24 mouse cellular contexts compared by ENCODE assay signal in the genomic region with DNA sequence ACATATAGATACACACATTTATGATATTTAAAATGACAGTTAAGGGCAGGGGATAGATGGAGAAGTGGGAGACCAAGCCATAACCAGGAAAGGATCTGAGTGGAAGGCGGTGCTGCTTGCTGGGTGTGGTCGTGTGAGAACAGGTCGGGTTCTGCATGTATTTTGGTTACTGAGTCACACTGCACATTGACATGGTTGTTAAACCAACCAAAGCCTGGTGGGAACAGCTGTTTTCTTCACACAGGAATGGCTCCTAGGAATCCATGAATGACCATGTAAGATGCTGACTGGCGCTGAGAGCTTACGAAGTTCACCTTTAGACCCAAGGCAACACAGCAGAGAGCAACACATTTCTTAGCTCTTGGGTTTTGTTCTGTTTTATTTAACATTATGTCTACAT. TPM values are rescaled to one million over a fixed set of nuclear protein-coding genes. Genes with fewer than 3 reads are reported as not detected.
DNase-seq lines count a peak whose midpoint lies in the region; ATAC-seq and TF ChIP-seq lines count a peak whose summit lies in the region.
"Had no signal": no experiment of that assay in that cellular context is flagged by ENCODE, and none has a peak within 500 bp of the region (broad histone marks: within the 10 kb centered on the region; RNA-seq: fewer than 3 reads in every experiment).

No protein-coding gene starts in this region.

- CTCF ChIA-PET in Patski (lab: Charles Lee) = no interaction called here

- H3K4me1 ChIP-seq in heart, embryonic 12.5 days (replicated peaks) = peaks cover 28% of the 10 kb centered on the region
- no peaks in the 10 kb centered on the region for H3K4me1 ChIP-seq in kidney, embryonic 16.5 days (ENCODE audit: insufficient read depth, low read length)
- H3K4me1 ChIP-seq in hindbrain, embryonic 11.5 days (replicated peaks; ENCODE audit: control insufficient read depth, insufficient read depth, low read length) = 0 out of 2 replicates have a peak, but pooled peaks cover 5% of the 10 kb centered on the region
- H3K4me1 ChIP-seq in forebrain, embryonic 13.5 days = peaks cover 22% of the 10 kb centered on the region
- H3K4me1 ChIP-seq: embryonic facial prominence, embryonic 15.5 days; limb, embryonic 13.5 days; stomach, embryonic 15.5 days had no signal

- H3K27ac ChIP-seq in heart, embryonic 12.5 days (ENCODE audit: poor library complexity, severe bottlenecking) = no peak overlapping the region
- H3K27ac ChIP-seq in kidney, embryonic 16.5 days (ENCODE audit: low read length) = no peak overlapping the region
- H3K27ac ChIP-seq in hindbrain, embryonic 11.5 days (ENCODE audit: low read depth, low read length) = no peak overlapping the region
- H3K27ac ChIP-seq in left cerebral cortex, adult 2 months = no peak overlapping the region
- H3K27ac ChIP-seq in forebrain, embryonic 13.5 days = no peak overlapping the region
- H3K27ac ChIP-seq: embryonic facial prominence, embryonic 10.5 days; embryonic facial prominence, embryonic 15.5 days; forebrain, embryonic 12.5 days; hindbrain, embryonic 15.5 days; limb, embryonic 13.5 days; midbrain, embryonic 12.5 days; stomach, embryonic 15.5 days had no signal

- POLR2A ChIA-PET in Patski (lab: Charles Lee) = no interaction called here

- H3K4me3 ChIP-seq in heart, embryonic 12.5 days = no peak overlapping the region
- H3K4me3 ChIP-seq in kidney, embryonic 16.5 days (ENCODE audit: low read length) = no peak overlapping the region
- H3K4me3 ChIP-seq in hindbrain, embryonic 11.5 days (ENCODE audit: low read depth, low read length) = no peak overlapping the region
- no peak overlapping the region for H3K4me3 ChIP-seq in left cerebral cortex, adult 2 months
- H3K4me3 ChIP-seq in forebrain, embryonic 13.5 days = no peak overlapping the region
- H3K4me3 ChIP-seq: embryonic facial prominence, embryonic 10.5 days; embryonic facial prominence, embryonic 15.5 days; forebrain, embryonic 12.5 days; hindbrain, embryonic 15.5 days; limb, embryonic 13.5 days; megakaryocyte, embryonic 14.5 days; midbrain, embryonic 12.5 days; stomach, embryonic 15.5 days had no signal

- no peaks in the 10 kb centered on the region for H3K27me3 ChIP-seq in heart, embryonic 12.5 days (replicated peaks)
- no peaks in the 10 kb centered on the region for H3K27me3 ChIP-seq in Patski
- no peaks in the 10 kb centered on the region for H3K27me3 ChIP-seq in kidney, embryonic 16.5 days (ENCODE audit: insufficient read depth, low read length)
- H3K27me3 ChIP-seq in hindbrain, embryonic 11.5 days (ENCODE audit: control insufficient read depth, insufficient read depth, low read length) = no peaks in the 10 kb centered on the region
- no peaks in the 10 kb centered on the region for H3K27me3 ChIP-seq in forebrain, embryonic 13.5 days
- H3K27me3 ChIP-seq: embryonic facial prominence, embryonic 15.5 days; forebrain, embryonic 12.5 days; hindbrain, embryonic 15.5 days; limb, embryonic 13.5 days; megakaryocyte, embryonic 14.5 days; midbrain, embryonic 12.5 days; stomach, embryonic 15.5 days had no signal

- no peak for ATAC-seq in heart, embryonic 12.5 days (ENCODE audit: insufficient number of reproducible peaks, low FRiP score)
- ATAC-seq in Patski = peak; percentile 88
- ATAC-seq in kidney, embryonic 16.5 days (ENCODE audit: low FRiP score, low TSS enrichment) = 0 out of 2 replicates have a peak, but pooled peaks have one; percentile 57
- ATAC-seq in hindbrain, embryonic 11.5 days (ENCODE audit: low FRiP score) = no peak
- no peak for ATAC-seq in forebrain, embryonic 13.5 days

- in situ Hi-C loops in Patski (cut with MboI; ENCODE audit: low pct_unique_long_range_greater_than_20kb) = no loop called here

- intact Hi-C loops in left cerebral cortex, adult 2 months (cut with DNase I) = no loop called here

- no peak overlapping the region for H3K9ac ChIP-seq in heart, embryonic 12.5 days
- H3K9ac ChIP-seq in kidney, embryonic 16.5 days (replicated peaks; ENCODE audit: low read length) = no peak overlapping the region
- H3K9ac ChIP-seq in hindbrain, embryonic 11.5 days (ENCODE audit: low read depth, low read length) = no peak overlapping the region
- H3K9ac ChIP-seq in forebrain, embryonic 13.5 days = no peak overlapping the region
- H3K9ac ChIP-seq: embryonic facial prominence, embryonic 15.5 days; forebrain, embryonic 12.5 days; hindbrain, embryonic 15.5 days; limb, embryonic 13.5 days; midbrain, embryonic 12.5 days; stomach, embryonic 15.5 days had no signal

- WGBS in heart, embryonic 12.5 days = 82% methylated on average over 5 of the region's 5 CpGs
- WGBS in kidney, embryonic 16.5 days = 64% methylated on average over 5 of the region's 5 CpGs
- WGBS in hindbrain, embryonic 11.5 days = 91% methylated on average over 5 of the region's 5 CpGs
- WGBS in forebrain, embryonic 13.5 days = 86% methylated on average over 5 of the region's 5 CpGs

- peak; percentile 61 for DNase-seq in heart, adult 11 months
- peak; percentile 61 for DNase-seq in Patski (ENCODE audit: low read depth, low spot score)
- DNase-seq in kidney, postnatal 36 days = peak; percentile 55 to 70
- DNase-seq in hindbrain, embryonic 11.5 days (ENCODE audit: low spot score) = no peak
- DNase-seq in left cerebral cortex, adult 2 months (ENCODE audit: extremely low spot score in 1 of 2, low spot score in 2 of 2) = no peak
- DNase-seq: adrenal gland, postnatal 25 days; cerebellum, adult 2 months; cerebellum, postnatal 14 days; gastrocnemius, postnatal 14 days; lung, postnatal 36 days; right cerebral cortex, postnatal 25 days had no signal

- TF ChIP-seq CTCF in Patski (IDR thresholded peaks at IDR 0.05) = no peak
- TF ChIP-seq CTCF in left cerebral cortex, adult 2 months (IDR thresholded peaks at IDR 0.05) = no peak

- H3K4me2 ChIP-seq in heart, embryonic 12.5 days = no peak overlapping the region
- no peak overlapping the region for H3K4me2 ChIP-seq in kidney, embryonic 16.5 days (replicated peaks; ENCODE audit: low read depth, low read length)
- H3K4me2 ChIP-seq in hindbrain, embryonic 11.5 days (replicated peaks; ENCODE audit: low read depth, low read length) = no peak overlapping the region
- no peak overlapping the region for H3K4me2 ChIP-seq in forebrain, embryonic 13.5 days
- H3K4me2 ChIP-seq: embryonic facial prominence, embryonic 15.5 days; forebrain, embryonic 12.5 days; heart, embryonic 11.5 days; hindbrain, embryonic 15.5 days; limb, embryonic 13.5 days; liver, embryonic 11.5 days; midbrain, embryonic 12.5 days; stomach, embryonic 15.5 days had no signal

- H3K9me3 ChIP-seq in heart, embryonic 12.5 days (replicated peaks) = no peaks in the 10 kb centered on the region
- H3K9me3 ChIP-seq in kidney, embryonic 16.5 days (ENCODE audit: low read length) = no peaks in the 10 kb centered on the region
- no peaks in the 10 kb centered on the region for H3K9me3 ChIP-seq in hindbrain, embryonic 11.5 days (ENCODE audit: control insufficient read depth, low read length)
- no peaks in the 10 kb centered on the region for H3K9me3 ChIP-seq in forebrain, embryonic 13.5 days (replicated peaks)
- H3K9me3 ChIP-seq: embryonic facial prominence, embryonic 10.5 days; embryonic facial prominence, embryonic 15.5 days; forebrain, embryonic 12.5 days; hindbrain, embryonic 15.5 days; limb, embryonic 13.5 days; megakaryocyte, embryonic 14.5 days; midbrain, embryonic 12.5 days; stomach, embryonic 15.5 days had no signal

- H3K36me3 ChIP-seq in heart, embryonic 12.5 days = no peaks in the 10 kb centered on the region
- no peaks in the 10 kb centered on the region for H3K36me3 ChIP-seq in kidney, embryonic 16.5 days (ENCODE audit: insufficient read depth, low read length)
- H3K36me3 ChIP-seq in hindbrain, embryonic 11.5 days (ENCODE audit: control insufficient read depth, insufficient read depth, low read length) = no peaks in the 10 kb centered on the region
- H3K36me3 ChIP-seq in forebrain, embryonic 13.5 days (ENCODE audit: poor library complexity, severe bottlenecking) = no peaks in the 10 kb centered on the region
- H3K36me3 ChIP-seq: embryonic facial prominence, embryonic 10.5 days; embryonic facial prominence, embryonic 15.5 days; forebrain, embryonic 12.5 days; hindbrain, embryonic 15.5 days; limb, embryonic 13.5 days; midbrain, embryonic 12.5 days; stomach, embryonic 15.5 days had no signal

RNA-seq across cellular contexts. Expression of gene Znrf2, which starts 36.7 kb away (rescaled TPM):
- 3.0 and 3.1 TPM in 2 replicates for polyA plus RNA-seq in heart, embryonic 12.5 days (2016; fragmentation: Nextera tagmentation; extraction: Ambion mirVana)
- polyA plus RNA-seq in Patski (2021) = 17.4 TPM
- 4.1 and 4.4 TPM in 2 replicates for polyA plus RNA-seq in kidney, embryonic 16.5 days (2015; fragmentation: Nextera tagmentation; extraction: Ambion mirVana)
- polyA plus RNA-seq in hindbrain, embryonic 11.5 days (2014; fragmentation: Nextera tagmentation; extraction: Ambion mirVana) = 3.2 and 3.6 TPM in 2 replicates
- 10 to 100 TPM; 13.7 to 14.1 TPM for total RNA-seq in left cerebral cortex, adult 2 months (2021)
- polyA plus RNA-seq in forebrain, embryonic 13.5 days (2015; fragmentation: Nextera tagmentation; extraction: Ambion mirVana) = 9.9 and 11.3 TPM in 2 replicates

Comparison
In these comparisons a context has a peak if more than half of its experiments do, and no peak if none do; other contexts are left out.
1. DNase-seq: peak in heart, adult 11 months (single experiment), Patski (single experiment) and kidney, postnatal 36 days (2 of 2); none in hindbrain, embryonic 11.5 days (single experiment) and left cerebral cortex, adult 2 months (0 of 2).
2. ATAC-seq: peak in Patski (single experiment) and kidney, embryonic 16.5 days (single experiment); none in heart, embryonic 12.5 days (single experiment), hindbrain, embryonic 11.5 days (single experiment) and forebrain, embryonic 13.5 days (single experiment).